In the genomic region with DNA sequence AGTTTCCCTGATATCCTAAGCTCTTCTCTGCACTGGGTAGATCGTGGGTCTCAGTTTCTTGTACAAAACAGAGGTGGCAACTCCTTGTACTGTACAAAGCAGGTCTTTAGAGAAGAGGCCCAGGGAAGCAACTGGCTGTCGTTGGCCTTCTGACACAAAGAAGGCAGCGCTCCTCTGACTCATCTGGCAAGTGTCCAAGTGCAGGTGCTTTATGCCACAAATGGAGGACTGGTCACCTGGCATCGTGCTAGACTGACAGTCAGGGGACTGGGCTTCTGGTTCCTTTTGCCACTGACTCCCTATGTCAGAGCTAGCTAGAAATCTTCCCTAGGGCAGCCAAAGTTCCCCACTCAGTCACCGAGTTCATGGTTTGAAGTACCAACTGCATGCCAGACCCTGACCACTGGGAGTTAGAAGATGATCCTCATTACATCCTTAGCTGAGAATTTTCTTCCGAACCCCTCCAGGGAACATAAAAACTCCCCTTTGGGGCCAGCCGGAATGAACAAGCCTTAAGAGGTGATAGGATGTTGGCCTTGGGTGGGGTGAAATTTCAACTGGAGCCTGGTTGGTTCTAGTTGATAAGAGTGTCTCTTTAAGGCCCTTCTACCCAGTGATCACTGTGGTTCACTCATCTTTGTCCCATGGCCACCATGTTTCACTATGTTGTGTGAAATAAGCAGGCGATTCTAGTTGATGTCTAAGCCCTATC, we compare ENCODE assay signal across 12 mouse cellular contexts. TPM values are rescaled to one million over a fixed set of nuclear protein-coding genes. Genes with fewer than 3 reads are reported as not detected.
DNase-seq lines count a peak whose midpoint lies in the region; ATAC-seq and TF ChIP-seq lines count a peak whose summit lies in the region.
"Had no signal": no experiment of that assay in that cellular context is flagged by ENCODE, and none has a peak within 500 bp of the region (broad histone marks: within the 10 kb centered on the region; RNA-seq: fewer than 3 reads in every experiment).

No protein-coding gene starts in this region.

- H3K36me3 ChIP-seq in intestine, postnatal 0 days (ENCODE audit: control insufficient read depth, insufficient read depth): no peaks in the 10 kb centered on the region
- 0 out of 2 replicates have a peak, but pooled peaks cover 3% of the 10 kb centered on the region for H3K36me3 ChIP-seq in lung, embryonic 14.5 days (ENCODE audit: insufficient read depth)

- H3K27ac ChIP-seq in intestine, postnatal 0 days (ENCODE audit: low read depth, low read length): peak overlapping the region; percentile 68
- H3K27ac ChIP-seq in lung, embryonic 14.5 days (ENCODE audit: low read depth): no peak overlapping the region

- peaks cover 7% of the 10 kb centered on the region; the same call in 1 of the 2 replicates for H3K4me1 ChIP-seq in intestine, postnatal 0 days (replicated peaks; ENCODE audit: control insufficient read depth, insufficient read depth, low read length)
- H3K4me1 ChIP-seq in lung, embryonic 14.5 days (ENCODE audit: insufficient read depth): no peaks in the 10 kb centered on the region

- WGBS in intestine, postnatal 0 days: 57% methylated on average over 8 of the region's 8 CpGs
- WGBS in lung, embryonic 14.5 days: 83% methylated on average over 8 of the region's 8 CpGs

- TF ChIP-seq CTCF in intestine, postnatal 0 days (IDR thresholded peaks at IDR 0.05; ENCODE audit: low read depth): no peak
- TF ChIP-seq CTCF in lung, embryonic 14.5 days (IDR thresholded peaks at IDR 0.05; ENCODE audit: low read depth): no peak

- no peak overlapping the region for H3K4me2 ChIP-seq in intestine, postnatal 0 days (replicated peaks; ENCODE audit: low read depth)
- no peak overlapping the region for H3K4me2 ChIP-seq in lung, embryonic 14.5 days

- peak; percentile 65 for ATAC-seq in intestine, postnatal 0 days
- ATAC-seq in lung, embryonic 14.5 days (ENCODE audit: insufficient read depth): no peak
- ATAC-seq: inflammation-experienced regulatory T-cells, adult 6 months had no signal

- peak; percentile 73 for DNase-seq in urinary bladder, postnatal 14 days (ENCODE audit: low spot score)
- no peak for DNase-seq in urinary bladder, postnatal 10 days (ENCODE audit: low spot score)
- peak; percentile 20 for DNase-seq in lung, embryonic 14.5 days
- DNase-seq in urinary bladder, postnatal 36 days (ENCODE audit: low spot score in 2 of 2): peak; percentile 33 to 50
- DNase-seq in testis, postnatal 14 days (ENCODE audit: low spot score): no peak
- DNase-seq in heart, postnatal 25 days (ENCODE audit: low spot score): no peak
- DNase-seq: heart, adult 18-20 months; heart, postnatal 14 days; thymus, postnatal 36 days had no signal

- no peaks in the 10 kb centered on the region for H3K9me3 ChIP-seq in intestine, postnatal 0 days (ENCODE audit: control insufficient read depth)
- H3K9me3 ChIP-seq in lung, embryonic 14.5 days (ENCODE audit: low read depth, low read length): no peaks in the 10 kb centered on the region

- no peak overlapping the region for H3K4me3 ChIP-seq in intestine, postnatal 0 days (ENCODE audit: low read depth, low read length)
- H3K4me3 ChIP-seq in lung, embryonic 14.5 days (ENCODE audit: low read depth, low read length): no peak overlapping the region
- H3K4me3 ChIP-seq: myocyte had no signal

- intact Hi-C loops in heart, postnatal 25 days (cut with DNase I): no loop called here

- no peaks in the 10 kb centered on the region for H3K27me3 ChIP-seq in intestine, postnatal 0 days (replicated peaks; ENCODE audit: control insufficient read depth, insufficient read depth, low read length)
- H3K27me3 ChIP-seq in lung, embryonic 14.5 days (ENCODE audit: insufficient read depth, low read length): no peaks in the 10 kb centered on the region

- H3K9ac ChIP-seq in intestine, postnatal 0 days (ENCODE audit: low read depth, low read length): no peak overlapping the region
- no peak overlapping the region for H3K9ac ChIP-seq in lung, embryonic 14.5 days

RNA-seq across cellular contexts. Expression of a gene that starts 5.8 kb away (rescaled TPM):
- 14.7 and 20.5 TPM in 2 replicates for polyA plus RNA-seq in intestine, postnatal 0 days (2015; fragmentation: Nextera tagmentation; extraction: Ambion mirVana)
- 30.5 and 31.0 TPM in 2 replicates for polyA plus RNA-seq in lung, embryonic 14.5 days (2014; fragmentation: Nextera tagmentation; extraction: Ambion mirVana)
- total RNA-seq in heart, postnatal 25 days (2021): not detected

RNA-seq across cellular contexts. Expression of a gene that starts 14.9 kb away (rescaled TPM):
- 1.6 and 1.8 TPM in 2 replicates for polyA plus RNA-seq in intestine, postnatal 0 days (2015; fragmentation: Nextera tagmentation; extraction: Ambion mirVana)
- 9.5 and 11.3 TPM in 2 replicates for polyA plus RNA-seq in lung, embryonic 14.5 days (2014; fragmentation: Nextera tagmentation; extraction: Ambion mirVana)
- total RNA-seq in heart, postnatal 25 days (2021): under 1 TPM; 0.42 to 0.48 TPM

RNA-seq across cellular contexts. Expression of a gene that starts 17.7 kb away (rescaled TPM):
- 125 and 145 TPM in 2 replicates for polyA plus RNA-seq in intestine, postnatal 0 days (2015; fragmentation: Nextera tagmentation; extraction: Ambion mirVana)
- polyA plus RNA-seq in lung, embryonic 14.5 days (2014; fragmentation: Nextera tagmentation; extraction: Ambion mirVana): 16.6 and 17.7 TPM in 2 replicates
- total RNA-seq in heart, postnatal 25 days (2021): 1 to 10 TPM; 6.0 to 6.5 TPM

RNA-seq across cellular contexts. Expression of a gene that starts 34.1 kb away (rescaled TPM):
- polyA plus RNA-seq in intestine, postnatal 0 days (2015; fragmentation: Nextera tagmentation; extraction: Ambion mirVana): 156 and 168 TPM in 2 replicates
- 103 and 110 TPM in 2 replicates for polyA plus RNA-seq in lung, embryonic 14.5 days (2014; fragmentation: Nextera tagmentation; extraction: Ambion mirVana)
- total RNA-seq in heart, postnatal 25 days (2021): 10 to 100 TPM; 60.2 to 63.3 TPM

RNA-seq across cellular contexts. Expression of a gene that starts 39.3 kb away (rescaled TPM):
- polyA plus RNA-seq in intestine, postnatal 0 days (2015; fragmentation: Nextera tagmentation; extraction: Ambion mirVana): 38.0 TPM in 2 replicates
- 94.5 and 96.4 TPM in 2 replicates for polyA plus RNA-seq in lung, embryonic 14.5 days (2014; fragmentation: Nextera tagmentation; extraction: Ambion mirVana)
- total RNA-seq in heart, postnatal 25 days (2021): 10 to 100 TPM; 17.3 to 18.4 TPM

Comparison
In these comparisons a context has a peak if more than half of its experiments do, and no peak if none do; other contexts are left out.
1. DNase-seq: peak in urinary bladder, postnatal 14 days (single experiment), lung, embryonic 14.5 days (single experiment) and urinary bladder, postnatal 36 days (2 of 2); none in urinary bladder, postnatal 10 days (single experiment), testis, postnatal 14 days (single experiment) and heart, postnatal 25 days (single experiment).